Comparison of ENCODE assay signal across 15 mouse cellular contexts in the genomic region with DNA sequence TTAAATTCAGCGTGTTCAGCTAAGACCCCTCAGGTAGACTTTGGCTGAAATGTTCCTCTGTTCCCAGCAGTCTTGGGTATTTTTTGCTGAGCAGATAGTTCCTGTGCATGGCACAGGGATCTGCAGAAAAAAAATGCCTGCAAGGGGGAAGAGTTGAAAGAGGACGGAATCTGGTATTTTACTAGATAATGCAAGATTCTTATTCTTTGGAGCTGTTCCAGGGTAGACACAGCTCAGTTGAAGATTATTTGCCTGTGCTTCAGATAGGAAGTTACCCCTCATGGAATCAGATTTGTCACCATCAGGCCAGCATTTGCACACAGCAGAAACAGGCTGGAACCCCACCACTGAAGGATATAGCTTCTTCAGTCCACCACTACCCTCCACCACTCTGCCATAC. TPM values are rescaled to one million over a fixed set of nuclear protein-coding genes. Genes with fewer than 3 reads are reported as not detected.
DNase-seq lines count a peak whose midpoint lies in the region; ATAC-seq and TF ChIP-seq lines count a peak whose summit lies in the region.
"Had no signal": no experiment of that assay in that cellular context is flagged by ENCODE, and none has a peak within 500 bp of the region (broad histone marks: within the 10 kb centered on the region; RNA-seq: fewer than 3 reads in every experiment).

No protein-coding gene starts in this region.

- H3ac ChIP-seq in myocyte (ENCODE audit: control insufficient read depth, insufficient read length): no peak overlapping the region

- TF ChIP-seq CTCF in lung, adult 2 months (IDR thresholded peaks at IDR 0.05; ENCODE audit: insufficient read depth, low read length): no peak
- no peak for TF ChIP-seq CTCF in hindbrain, postnatal 0 days (IDR thresholded peaks at IDR 0.05; ENCODE audit: low read depth)

- no peaks in the 10 kb centered on the region for H3K9me3 ChIP-seq in intestine, embryonic 14.5 days (ENCODE audit: control insufficient read depth, low read length)
- no peaks in the 10 kb centered on the region for H3K9me3 ChIP-seq in intestine, embryonic 15.5 days
- no peaks in the 10 kb centered on the region for H3K9me3 ChIP-seq in lung, embryonic 15.5 days
- no peaks in the 10 kb centered on the region for H3K9me3 ChIP-seq in embryonic facial prominence, embryonic 15.5 days (replicated peaks)
- H3K9me3 ChIP-seq in hindbrain, postnatal 0 days (ENCODE audit: low read length): no peaks in the 10 kb centered on the region
- H3K9me3 ChIP-seq: hindbrain, embryonic 15.5 days; megakaryocyte, embryonic 14.5 days had no signal

- no peak for DNase-seq in intestine, embryonic 14.5 days (ENCODE audit: low spot score)
- DNase-seq in lung, adult 2 months: no peak
- no peak for DNase-seq in retina, embryonic 14.5 days (ENCODE audit: low spot score)
- no peak for DNase-seq in hindbrain, postnatal 0 days (ENCODE audit: low spot score)
- DNase-seq: adrenal gland, postnatal 25 days; cerebellum, postnatal 14 days; heart, postnatal 14 days; spleen, adult 18-20 months; thymus, postnatal 4 days had no signal

- H3K27me3 ChIP-seq in intestine, embryonic 14.5 days (replicated peaks; ENCODE audit: control insufficient read depth, insufficient read depth, low read length): no peaks in the 10 kb centered on the region
- no peaks in the 10 kb centered on the region for H3K27me3 ChIP-seq in intestine, embryonic 15.5 days (replicated peaks)
- H3K27me3 ChIP-seq in lung, embryonic 15.5 days: no peaks in the 10 kb centered on the region
- H3K27me3 ChIP-seq in embryonic facial prominence, embryonic 15.5 days: no peaks in the 10 kb centered on the region
- H3K27me3 ChIP-seq in myocyte (ENCODE audit: control insufficient read depth, insufficient read depth, insufficient read length): no peaks in the 10 kb centered on the region
- no peaks in the 10 kb centered on the region for H3K27me3 ChIP-seq in hindbrain, postnatal 0 days (ENCODE audit: insufficient read depth, low read length)
- H3K27me3 ChIP-seq: hindbrain, embryonic 15.5 days had no signal

- peaks cover 16% of the 10 kb centered on the region for H3K4me1 ChIP-seq in intestine, embryonic 14.5 days (replicated peaks; ENCODE audit: control insufficient read depth, insufficient read depth, low read length)
- peaks cover 14% of the 10 kb centered on the region for H3K4me1 ChIP-seq in intestine, embryonic 15.5 days (replicated peaks)
- peaks cover 26% of the 10 kb centered on the region for H3K4me1 ChIP-seq in lung, embryonic 15.5 days
- peaks cover 7% of the 10 kb centered on the region for H3K4me1 ChIP-seq in lung, adult 2 months (ENCODE audit: control insufficient read depth, insufficient read depth, low read length)
- H3K4me1 ChIP-seq in embryonic facial prominence, embryonic 15.5 days: peaks cover 27% of the 10 kb centered on the region
- peaks cover 12% of the 10 kb centered on the region for H3K4me1 ChIP-seq in hindbrain, postnatal 0 days (ENCODE audit: insufficient read depth, low read length)

- TF ChIP-seq POLR2A in lung, adult 2 months (IDR thresholded peaks at IDR 0.05; ENCODE audit: borderline replicate concordance, extremely low read depth, low read depth, low read length): no peak
- no peak for TF ChIP-seq POLR2A in myocyte (IDR thresholded peaks at IDR 0.05; ENCODE audit: insufficient read length, low read depth)

- H3K79me2 ChIP-seq in myocyte (ENCODE audit: control insufficient read depth, insufficient read depth): peaks cover 15% of the 10 kb centered on the region

- 81% methylated on average over 2 of the region's 2 CpGs for WGBS in intestine, embryonic 14.5 days
- WGBS in intestine, embryonic 15.5 days: 79% methylated on average over 2 of the region's 2 CpGs
- WGBS in lung, embryonic 15.5 days: 71% methylated on average over 2 of the region's 2 CpGs
- 82% methylated on average over 2 of the region's 2 CpGs for WGBS in lung, adult 2 months
- WGBS in embryonic facial prominence, embryonic 15.5 days: 83% methylated on average over 2 of the region's 2 CpGs
- 93% methylated on average over 2 of the region's 2 CpGs for WGBS in hindbrain, postnatal 0 days

- no peak overlapping the region for H3K4me2 ChIP-seq in intestine, embryonic 14.5 days (ENCODE audit: low read length)
- H3K4me2 ChIP-seq in intestine, embryonic 15.5 days (replicated peaks): no peak overlapping the region
- H3K4me2 ChIP-seq in lung, embryonic 15.5 days: peak overlapping the region; percentile 76; the same call in 1 of the 2 replicates
- H3K4me2 ChIP-seq in embryonic facial prominence, embryonic 15.5 days (replicated peaks): no peak overlapping the region
- H3K4me2 ChIP-seq in myocyte (ENCODE audit: low read depth): no peak overlapping the region
- no peak overlapping the region for H3K4me2 ChIP-seq in hindbrain, postnatal 0 days (ENCODE audit: low read depth, low read length)

- H3K36me3 ChIP-seq in intestine, embryonic 14.5 days (ENCODE audit: control insufficient read depth, insufficient read depth, low read length): peaks cover 23% of the 10 kb centered on the region
- peaks cover 11% of the 10 kb centered on the region for H3K36me3 ChIP-seq in intestine, embryonic 15.5 days
- peaks cover 21% of the 10 kb centered on the region for H3K36me3 ChIP-seq in lung, embryonic 15.5 days
- peaks cover 21% of the 10 kb centered on the region for H3K36me3 ChIP-seq in embryonic facial prominence, embryonic 15.5 days
- no peaks in the 10 kb centered on the region for H3K36me3 ChIP-seq in myocyte (ENCODE audit: control insufficient read depth, insufficient read depth)
- H3K36me3 ChIP-seq in hindbrain, postnatal 0 days (ENCODE audit: insufficient read depth, low read length): peaks cover 10% of the 10 kb centered on the region

- no peak overlapping the region for H3K4me3 ChIP-seq in intestine, embryonic 14.5 days (ENCODE audit: low read depth, low read length)
- no peak overlapping the region for H3K4me3 ChIP-seq in intestine, embryonic 15.5 days (replicated peaks)
- H3K4me3 ChIP-seq in lung, embryonic 15.5 days: no peak overlapping the region
- no peak overlapping the region for H3K4me3 ChIP-seq in lung, adult 2 months (replicated peaks; ENCODE audit: extremely low read depth, low read depth, low read length)
- H3K4me3 ChIP-seq in embryonic facial prominence, embryonic 15.5 days (replicated peaks): no peak overlapping the region
- H3K4me3 ChIP-seq in myocyte: peak overlapping the region; percentile 64
- no peak overlapping the region for H3K4me3 ChIP-seq in hindbrain, postnatal 0 days (ENCODE audit: low read length)

- ATAC-seq in intestine, embryonic 14.5 days (replicated peaks; ENCODE audit: low FRiP score, low TSS enrichment, low read depth): no peak
- no peak for ATAC-seq in intestine, embryonic 15.5 days
- no peak for ATAC-seq in lung, embryonic 15.5 days (ENCODE audit: borderline replicate concordance, extremely low read depth, low FRiP score, low TSS enrichment)
- ATAC-seq in embryonic facial prominence, embryonic 15.5 days (ENCODE audit: insufficient number of reproducible peaks, low FRiP score, low TSS enrichment, low read depth): no peak
- ATAC-seq in hindbrain, postnatal 0 days: no peak

- H3K27ac ChIP-seq in intestine, embryonic 14.5 days (ENCODE audit: low read depth): peak overlapping the region; percentile 79
- H3K27ac ChIP-seq in intestine, embryonic 15.5 days: no peak overlapping the region
- peak overlapping the region; percentile 84; the same call in 1 of the 2 replicates for H3K27ac ChIP-seq in lung, embryonic 15.5 days
- H3K27ac ChIP-seq in embryonic facial prominence, embryonic 15.5 days (replicated peaks): peak overlapping the region; percentile 93; the same call in 1 of the 2 replicates
- no peak overlapping the region for H3K27ac ChIP-seq in hindbrain, postnatal 0 days

- H3K9ac ChIP-seq in intestine, embryonic 14.5 days (ENCODE audit: low read length): no peak overlapping the region
- no peak overlapping the region for H3K9ac ChIP-seq in intestine, embryonic 15.5 days
- no peak overlapping the region for H3K9ac ChIP-seq in lung, embryonic 15.5 days
- no peak overlapping the region for H3K9ac ChIP-seq in embryonic facial prominence, embryonic 15.5 days
- H3K9ac ChIP-seq in hindbrain, postnatal 0 days (replicated peaks; ENCODE audit: low read length): no peak overlapping the region

RNA-seq across cellular contexts. Expression of a gene that starts 1.3 kb away (rescaled TPM):
- 41.9 and 47.3 TPM in 2 replicates for polyA plus RNA-seq in intestine, embryonic 14.5 days (2014; fragmentation: Nextera tagmentation; extraction: Ambion mirVana)
- 36.3 and 38.8 TPM in 2 replicates for polyA plus RNA-seq in intestine, embryonic 15.5 days (2015; fragmentation: Nextera tagmentation; extraction: Ambion mirVana)
- polyA plus RNA-seq in lung, embryonic 15.5 days (2015; fragmentation: Nextera tagmentation; extraction: Ambion mirVana): 61.7 and 66.0 TPM in 2 replicates
- polyA plus RNA-seq in lung, adult 2 months (2012; rRNA removed): 39.3 and 40.1 TPM in 2 replicates
- 61.9 and 62.9 TPM in 2 replicates for polyA plus RNA-seq in embryonic facial prominence, embryonic 15.5 days (2015; fragmentation: Nextera tagmentation; extraction: Ambion mirVana)
- 16.5 TPM for polyA plus RNA-seq in myocyte (2012; fragmentation: generic; extraction: Trizol)
- 50.5 and 58.8 TPM in 2 replicates for total RNA-seq in hindbrain, postnatal 0 days (2014; rRNA removed)
- polyA plus RNA-seq in hindbrain, postnatal 0 days (2015; fragmentation: Nextera tagmentation; extraction: Ambion mirVana): 43.1 TPM in 2 replicates

RNA-seq across cellular contexts. Expression of a gene that starts 9.4 kb away (rescaled TPM):
- 34.4 and 37.3 TPM in 2 replicates for polyA plus RNA-seq in intestine, embryonic 14.5 days (2014; fragmentation: Nextera tagmentation; extraction: Ambion mirVana)
- 20.9 and 24.3 TPM in 2 replicates for polyA plus RNA-seq in intestine, embryonic 15.5 days (2015; fragmentation: Nextera tagmentation; extraction: Ambion mirVana)
- 46.5 and 52.5 TPM in 2 replicates for polyA plus RNA-seq in lung, embryonic 15.5 days (2015; fragmentation: Nextera tagmentation; extraction: Ambion mirVana)
- 28.4 and 37.5 TPM in 2 replicates for polyA plus RNA-seq in lung, adult 2 months (2012; rRNA removed)
- 37.3 and 43.7 TPM in 2 replicates for polyA plus RNA-seq in embryonic facial prominence, embryonic 15.5 days (2015; fragmentation: Nextera tagmentation; extraction: Ambion mirVana)
- 38.6 TPM for polyA plus RNA-seq in myocyte (2012; fragmentation: generic; extraction: Trizol)
- 22.8 and 33.9 TPM in 2 replicates for total RNA-seq in hindbrain, postnatal 0 days (2014; rRNA removed)
- 26.2 and 29.7 TPM in 2 replicates for polyA plus RNA-seq in hindbrain, postnatal 0 days (2015; fragmentation: Nextera tagmentation; extraction: Ambion mirVana)

RNA-seq across cellular contexts. Expression of a gene that starts 10.3 kb away (rescaled TPM):
- polyA plus RNA-seq in intestine, embryonic 14.5 days (2014; fragmentation: Nextera tagmentation; extraction: Ambion mirVana): 239 and 268 TPM in 2 replicates
- 210 and 213 TPM in 2 replicates for polyA plus RNA-seq in intestine, embryonic 15.5 days (2015; fragmentation: Nextera tagmentation; extraction: Ambion mirVana)
- 1,042 and 1,148 TPM in 2 replicates for polyA plus RNA-seq in lung, embryonic 15.5 days (2015; fragmentation: Nextera tagmentation; extraction: Ambion mirVana)
- polyA plus RNA-seq in lung, adult 2 months (2012; rRNA removed): 1,294 and 1,321 TPM in 2 replicates
- 404 and 406 TPM in 2 replicates for polyA plus RNA-seq in embryonic facial prominence, embryonic 15.5 days (2015; fragmentation: Nextera tagmentation; extraction: Ambion mirVana)
- polyA plus RNA-seq in myocyte (2012; fragmentation: generic; extraction: Trizol): 1.1 TPM
- total RNA-seq in hindbrain, postnatal 0 days (2014; rRNA removed): 42.1 and 68.1 TPM in 2 replicates
- polyA plus RNA-seq in hindbrain, postnatal 0 days (2015; fragmentation: Nextera tagmentation; extraction: Ambion mirVana): 38.7 and 43.3 TPM in 2 replicates

RNA-seq across cellular contexts. Expression of a gene that starts 41.6 kb away (rescaled TPM):
- 0.85 and 1.0 TPM in 2 replicates for polyA plus RNA-seq in intestine, embryonic 14.5 days (2014; fragmentation: Nextera tagmentation; extraction: Ambion mirVana)
- polyA plus RNA-seq in intestine, embryonic 15.5 days (2015; fragmentation: Nextera tagmentation; extraction: Ambion mirVana): 1.6 and 1.7 TPM in 2 replicates
- 0.81 and 0.96 TPM in 2 replicates for polyA plus RNA-seq in lung, embryonic 15.5 days (2015; fragmentation: Nextera tagmentation; extraction: Ambion mirVana)
- 0.27 and 0.44 TPM in 2 replicates for polyA plus RNA-seq in lung, adult 2 months (2012; rRNA removed)
- 1.4 and 2.1 TPM in 2 replicates for polyA plus RNA-seq in embryonic facial prominence, embryonic 15.5 days (2015; fragmentation: Nextera tagmentation; extraction: Ambion mirVana)
- not detected for polyA plus RNA-seq in myocyte (2012; fragmentation: generic; extraction: Trizol)
- 74.3 and 74.9 TPM in 2 replicates for total RNA-seq in hindbrain, postnatal 0 days (2014; rRNA removed)
- polyA plus RNA-seq in hindbrain, postnatal 0 days (2015; fragmentation: Nextera tagmentation; extraction: Ambion mirVana): 22.0 and 23.8 TPM in 2 replicates

Comparison
In these comparisons a context has a peak if more than half of its experiments do, and no peak if none do; other contexts are left out.
1. H3K27ac ChIP-seq: peak in intestine, embryonic 14.5 days (single experiment), lung, embryonic 15.5 days (single experiment) and embryonic facial prominence, embryonic 15.5 days (single experiment); none in intestine, embryonic 15.5 days (single experiment) and hindbrain, postnatal 0 days (single experiment).
2. RNA of a gene that starts 10.3 kb away (polyA plus RNA-seq): 1,294 to 1,321 TPM in lung, adult 2 months, 1,042 to 1,148 TPM in lung, embryonic 15.5 days, 404 to 406 TPM in embryonic facial prominence, embryonic 15.5 days, 239 to 268 TPM in intestine, embryonic 14.5 days, 210 to 213 TPM in intestine, embryonic 15.5 days and 38.7 to 43.3 TPM in hindbrain, postnatal 0 days; 1.1 TPM in myocyte (single experiment); every median in the first group is over 10 times any median in the second.